Mouse (Mus musculus) C2C12 (cell line): ENCODE results near the gene Prm3. TPM values are rescaled to one million over a fixed set of nuclear protein-coding genes. Genes with fewer than 3 reads are reported as not detected.
A peak's percentile ranks its signal among the peaks of the same experiment; 100 is the strongest.

Source experiments
- H3K27me3 ChIP-seq: one replicate; pipeline ENCODE4 v1.6.1; 2011; ENCODE audit not compliant: control insufficient read depth, insufficient read depth, insufficient read length
- H3K36me3 ChIP-seq: one replicate; pipeline ENCODE4 v1.6.1; 2011; ENCODE audit not compliant: control insufficient read depth, insufficient read depth
- H3K4me3 ChIP-seq: one replicate; pipeline ENCODE4 v1.5.1; 2011; ENCODE audit warnings: mild to moderate bottlenecking, control low read depth; ENCODE audit not compliant: poor library complexity, insufficient read depth, severe bottlenecking
- H3K79me2 ChIP-seq: one replicate; pipeline ENCODE4 v1.6.1; 2011; ENCODE audit not compliant: control insufficient read depth, insufficient read depth
- H3K79me3 ChIP-seq: one replicate; pipeline ENCODE4 v1.6.1; 2011; ENCODE audit warnings: low read depth, control low read depth
- H3ac ChIP-seq: one replicate; pipeline ENCODE3; 2011; ENCODE audit warnings: low read depth; ENCODE audit not compliant: control insufficient read depth, insufficient read length
- CEBPB ChIP-seq: IDR thresholded peaks from one replicate; pipeline ENCODE4 v1.6.1; 2011; ENCODE audit warnings: low read depth, mild to moderate bottlenecking, control low read depth, moderate library complexity
- CTCF ChIP-seq: IDR thresholded peaks from one replicate; pipeline ENCODE4 v1.5.1; 2011; ENCODE audit not compliant: control insufficient read depth, insufficient read depth, insufficient read length
- FOSL1 ChIP-seq: IDR thresholded peaks from one replicate; pipeline ENCODE4 v1.8.0; 2011; ENCODE audit warnings: mild to moderate bottlenecking, low read length; ENCODE audit not compliant: poor library complexity, insufficient read depth, severe bottlenecking
- MAX ChIP-seq: IDR thresholded peaks from one replicate; pipeline ENCODE4 v1.6.1; 2011; ENCODE audit warnings: mild to moderate bottlenecking, control low read depth
- MYOD1 ChIP-seq: IDR thresholded peaks from one replicate; pipeline ENCODE4 v1.6.1; 2011; ENCODE audit warnings: low read depth; ENCODE audit not compliant: control insufficient read depth, insufficient read length
- MYOG ChIP-seq: IDR thresholded peaks from one replicate; pipeline ENCODE4 v1.6.1; 2011; ENCODE audit not compliant: control insufficient read depth, insufficient read length; ENCODE audit errors: extremely low read depth
- USF1 ChIP-seq: IDR thresholded peaks from one replicate; pipeline ENCODE4 v1.6.1; 2011; ENCODE audit warnings: low read depth, mild to moderate bottlenecking, control low read depth, moderate library complexity
- polyA plus RNA-seq: library from polyadenylated mRNA; unstranded; fragments of >200 nt; fragmentation: generic; extraction: Trizol; gene quantifications from one replicate; pipeline ENCODE4 v1.2.1, GENCODE M21; 2012; ENCODE audit warnings: missing spikeins

Prm3 gene
- polyA plus RNA-seq, 1 experiment, result not detected

DNA sequence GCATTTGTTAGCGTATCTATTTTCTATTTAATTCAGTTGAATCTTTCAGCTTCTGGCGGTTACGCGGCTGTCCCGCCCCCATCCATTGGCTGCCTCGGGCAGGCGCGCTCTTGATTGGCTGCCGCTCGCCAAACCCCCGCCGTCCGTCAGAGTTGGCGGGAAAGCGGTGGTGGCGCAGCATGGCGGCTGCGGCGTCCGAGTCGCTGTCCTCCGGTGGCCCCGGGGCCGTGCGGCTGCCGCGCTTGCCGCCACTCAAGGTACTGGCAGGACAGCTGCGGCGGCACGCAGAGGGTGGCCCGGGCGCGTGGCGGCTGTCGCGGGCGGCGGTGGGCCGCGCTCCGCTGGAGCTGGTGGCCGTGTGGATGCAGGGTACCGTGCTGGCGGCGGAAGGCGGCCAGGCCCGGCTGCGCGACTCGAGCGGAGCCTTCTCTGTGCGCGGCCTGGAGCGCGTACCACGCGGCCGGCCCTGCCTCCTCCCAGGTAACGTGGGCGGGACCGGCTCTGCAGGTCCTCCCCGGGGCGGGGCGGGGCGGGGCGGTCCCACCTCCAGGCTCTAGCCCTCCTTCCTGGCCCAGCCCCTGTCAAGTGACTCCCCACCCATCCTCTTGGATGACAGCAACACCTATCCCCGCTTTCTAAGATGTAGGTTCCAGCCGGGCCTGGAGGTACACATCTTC lies 44.3 kb upstream of the Prm3 start, which contains the start of gene Rmi2:
Rmi2 (plus strand) TSS at position 149 of the 677 bp plus-strand sequence.
- Histone ChIP-seq H3K79me2 (no peaks in the 10 kb centered on the region), H3K36me3 (no peaks in the 10 kb centered on the region), H3K4me3 (peak within 1 kb of the TSS; percentile 40), H3K79me3 (no peaks in the 10 kb centered on the region), H3ac (peak within 1 kb of the TSS; percentile 86), H3K27me3 (no peaks in the 10 kb centered on the region)
- TF ChIP-seq FOSL1 (no peak), USF1 (no peak), MAX (peak; percentile 92), MYOG (no peak)

DNA sequence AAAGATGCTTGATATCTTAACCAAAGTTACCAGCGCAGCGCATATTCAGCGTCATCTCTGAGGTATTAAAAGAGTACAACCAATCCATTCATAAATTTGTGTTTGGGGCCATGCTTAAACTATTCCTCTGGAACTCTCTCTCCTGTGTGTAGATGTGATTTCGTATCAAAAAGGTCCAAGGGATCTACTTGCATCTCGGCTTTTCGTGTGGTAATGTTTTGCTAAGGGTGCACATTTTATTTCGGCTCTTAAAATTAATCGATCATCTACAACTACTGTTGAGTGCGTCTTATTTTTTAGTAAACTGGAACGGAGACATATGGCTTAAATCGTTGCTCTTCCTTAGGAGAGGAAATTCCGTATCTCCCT lies 43.8 kb upstream of the Prm3 start:
- no peaks in the 10 kb centered on the region for H3K79me2 ChIP-seq
- no peaks in the 10 kb centered on the region for H3K36me3 ChIP-seq
- peak overlapping the region; percentile 8 for H3ac ChIP-seq
- no peaks in the 10 kb centered on the region for H3K27me3 ChIP-seq
- peak overlapping the region; percentile 40 for H3K4me3 ChIP-seq
- H3K79me3 ChIP-seq, result no peaks in the 10 kb centered on the region
- TF ChIP-seq MYOG (no peak), FOSL1 (no peak)

DNA sequence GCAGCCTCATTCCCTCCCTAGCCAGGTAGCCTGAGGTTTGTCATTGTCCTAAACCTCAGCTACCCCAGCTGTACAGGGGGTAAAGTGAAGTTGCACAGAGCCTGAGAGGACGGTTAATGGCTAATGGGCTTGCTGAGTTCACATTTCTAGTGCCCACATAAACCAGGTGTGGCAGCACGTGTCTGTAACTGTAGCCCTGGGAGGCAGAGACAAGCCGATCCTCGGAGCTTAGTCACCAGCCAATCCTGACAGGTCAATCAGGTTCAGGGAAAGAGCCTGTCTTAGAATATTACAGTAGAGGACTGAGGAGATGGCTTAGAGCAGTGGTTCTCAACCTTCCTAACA lies 37.7 kb upstream of the Prm3 start:
- Histone ChIP-seq H3K79me2 (no peaks in the 10 kb centered on the region), H3ac (no peak overlapping the region), H3K27me3 (peaks cover 5% of the 10 kb centered on the region), H3K4me3 (no peak overlapping the region), H3K36me3 (no peaks in the 10 kb centered on the region), H3K79me3 (no peaks in the 10 kb centered on the region)
- TF ChIP-seq MYOG, result no peak
- TF ChIP-seq USF1, result no peak
- TF ChIP-seq MYOD1, result no peak
- no peak for TF ChIP-seq CEBPB
- no peak for TF ChIP-seq MAX
- TF ChIP-seq FOSL1, result no peak
- TF ChIP-seq CTCF, result no peak

DNA sequence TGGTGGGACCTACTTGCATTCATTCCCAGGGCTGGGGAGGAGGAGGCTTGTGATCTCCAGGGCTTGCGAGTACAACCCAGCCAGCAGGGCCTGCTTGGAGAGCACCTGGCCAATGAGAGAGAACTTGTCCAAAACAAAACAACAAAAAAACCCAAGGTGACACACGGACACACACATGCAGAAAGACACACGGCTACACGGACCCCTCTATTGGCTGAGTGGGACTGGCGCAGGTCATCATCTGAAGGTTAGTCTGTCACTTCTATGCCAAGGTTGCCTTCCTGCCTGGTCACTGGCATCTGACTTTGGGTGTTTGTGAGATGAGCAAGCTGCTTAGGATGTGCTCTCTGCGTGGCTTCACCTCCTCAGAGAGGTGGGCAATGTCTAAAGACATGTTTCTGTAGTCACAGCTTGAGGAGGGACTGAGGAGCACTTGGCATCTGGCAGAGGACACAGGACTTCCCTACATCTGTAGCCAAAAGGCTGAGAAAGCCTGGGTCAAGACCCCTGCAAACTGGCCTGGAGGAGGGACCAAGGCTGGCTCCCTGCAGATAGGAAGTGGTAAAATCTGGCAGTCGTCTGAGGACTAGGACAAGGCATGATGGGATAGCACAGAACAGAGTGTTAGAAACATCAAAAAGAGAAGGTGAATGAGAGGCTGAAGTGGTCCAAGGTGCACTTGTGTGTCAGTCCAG lies 37.2 kb upstream of the Prm3 start:
- Histone ChIP-seq H3K27me3 (peaks cover 5% of the 10 kb centered on the region), H3K36me3 (no peaks in the 10 kb centered on the region), H3ac (no peak overlapping the region), H3K4me3 (no peak overlapping the region), H3K79me2 (no peaks in the 10 kb centered on the region), H3K79me3 (no peaks in the 10 kb centered on the region)
- TF ChIP-seq MYOD1, result no peak
- TF ChIP-seq MYOG, result no peak
- TF ChIP-seq FOSL1, result no peak
- no peak for TF ChIP-seq CEBPB
- TF ChIP-seq CTCF, result no peak
- TF ChIP-seq MAX, result no peak
- no peak for TF ChIP-seq USF1

DNA sequence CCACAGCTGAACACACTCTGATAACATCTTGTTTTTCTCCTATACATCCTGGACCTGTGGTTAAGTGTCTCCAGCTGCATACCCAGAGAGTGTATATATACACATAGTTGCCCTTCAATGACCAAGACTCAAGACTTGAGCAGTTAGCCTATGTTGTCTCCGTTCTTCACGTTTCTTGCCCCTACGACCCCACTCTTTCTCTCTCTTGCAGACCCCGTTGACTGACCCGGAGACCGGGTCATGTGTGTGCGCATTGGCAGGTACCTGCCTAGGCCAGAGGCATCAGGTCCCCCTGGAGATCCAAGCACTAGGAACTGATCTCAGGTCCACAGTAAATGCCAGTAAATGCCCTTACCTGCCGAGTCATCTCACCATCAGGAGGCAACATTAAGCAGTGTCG lies 36.6 kb upstream of the Prm3 start:
- no peaks in the 10 kb centered on the region for H3K36me3 ChIP-seq
- peaks cover 5% of the 10 kb centered on the region for H3K27me3 ChIP-seq
- TF ChIP-seq CTCF (no peak), MYOG (no peak), USF1 (no peak), MYOD1 (no peak), FOSL1 (no peak), MAX (no peak), CEBPB (no peak)
- no peaks in the 10 kb centered on the region for H3K79me3 ChIP-seq
- no peaks in the 10 kb centered on the region for H3K79me2 ChIP-seq
- no peak overlapping the region for H3K4me3 ChIP-seq
- no peak overlapping the region for H3ac ChIP-seq

DNA sequence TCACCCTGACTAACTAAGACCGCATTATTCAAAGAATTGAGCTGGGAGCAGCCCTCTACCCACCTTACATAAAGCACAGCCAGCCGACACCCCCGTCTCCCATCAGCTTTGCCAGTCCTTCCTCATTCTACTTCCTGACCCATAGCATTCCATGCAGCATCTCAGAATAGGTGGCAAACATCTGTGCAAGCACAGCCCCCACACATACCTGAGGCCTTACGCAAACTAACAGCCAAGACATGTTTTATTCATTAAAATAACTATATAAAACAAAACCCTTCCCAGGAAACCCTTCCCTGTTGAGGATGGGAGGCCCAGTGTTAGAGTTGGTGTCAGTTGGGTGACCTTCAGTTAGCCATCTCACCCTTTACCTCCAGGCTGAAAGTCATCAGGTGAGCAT lies 35.1 kb upstream of the Prm3 start:
- Histone ChIP-seq H3K79me2 (no peaks in the 10 kb centered on the region), H3ac (no peak overlapping the region), H3K4me3 (no peak overlapping the region), H3K27me3 (peaks cover 8% of the 10 kb centered on the region), H3K36me3 (no peaks in the 10 kb centered on the region), H3K79me3 (no peaks in the 10 kb centered on the region)
- no peak for TF ChIP-seq USF1
- TF ChIP-seq CEBPB, result no peak
- no peak for TF ChIP-seq FOSL1
- TF ChIP-seq MAX, result no peak
- TF ChIP-seq CTCF, result no peak
- no peak for TF ChIP-seq MYOG
